Mouse (Mus musculus): ENCODE measurements at regions not wholly inside any gene's neighbourhood (a gene's known extent, or its start where the extent isn't known, plus 50 kb on each side); places are given as distances from the start of the nearest gene placed in this dataset.

DNA sequence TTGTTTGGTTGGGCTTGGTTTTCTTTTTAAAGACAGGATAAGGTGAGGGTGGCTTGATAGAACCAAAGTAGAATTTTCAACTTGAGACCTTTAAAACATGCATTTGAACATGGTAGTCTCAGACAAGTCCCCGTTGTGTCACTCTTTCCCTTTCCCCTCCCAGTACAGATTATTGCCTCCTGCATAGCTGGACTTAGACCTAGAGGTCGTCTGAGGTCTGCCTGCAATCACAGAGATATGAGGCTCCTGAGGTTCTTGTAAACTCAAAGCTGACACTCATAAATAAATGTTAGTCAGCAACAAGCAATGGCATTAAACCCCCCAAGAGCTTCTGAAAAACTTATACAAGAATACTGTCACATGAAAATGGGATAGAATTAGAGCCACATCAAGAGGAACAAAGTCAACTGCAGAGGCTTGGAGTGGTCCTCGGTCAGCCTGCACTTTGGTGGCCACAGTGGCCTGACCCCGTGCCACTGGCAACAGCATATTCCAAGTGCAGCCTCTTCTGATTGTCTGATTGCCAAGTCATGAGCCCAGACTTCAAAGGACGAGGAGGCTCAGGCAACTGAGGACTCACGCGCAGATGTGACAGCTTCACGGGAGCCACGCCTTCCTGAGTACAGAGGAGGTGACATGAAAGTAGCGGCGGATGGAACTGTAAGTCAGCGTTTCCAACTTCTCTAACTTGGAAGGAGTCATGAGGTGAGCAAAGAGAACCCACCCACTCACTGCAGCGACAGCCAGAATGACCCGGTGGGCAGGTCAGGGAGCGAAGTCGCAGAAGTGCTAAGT lies 148.8 kb upstream of the Ado start:
- no peaks in the 10 kb centered on the region for H3K36me3 ChIP-seq
- no peak for ATAC-seq (replicated peaks; ENCODE audit: low FRiP score)
- WGBS = 59% methylated on average over 16 of the region's 16 CpGs
- no peaks in the 10 kb centered on the region for H3K9me3 ChIP-seq (replicated peaks)
- no peak overlapping the region for H3K27ac ChIP-seq
- H3K9ac ChIP-seq = no peak overlapping the region
- H3K27me3 ChIP-seq = no peaks in the 10 kb centered on the region
- no peaks in the 10 kb centered on the region for H3K4me1 ChIP-seq
- H3K4me2 ChIP-seq = no peak overlapping the region
- no peak overlapping the region for H3K4me3 ChIP-seq (replicated peaks)

DNA sequence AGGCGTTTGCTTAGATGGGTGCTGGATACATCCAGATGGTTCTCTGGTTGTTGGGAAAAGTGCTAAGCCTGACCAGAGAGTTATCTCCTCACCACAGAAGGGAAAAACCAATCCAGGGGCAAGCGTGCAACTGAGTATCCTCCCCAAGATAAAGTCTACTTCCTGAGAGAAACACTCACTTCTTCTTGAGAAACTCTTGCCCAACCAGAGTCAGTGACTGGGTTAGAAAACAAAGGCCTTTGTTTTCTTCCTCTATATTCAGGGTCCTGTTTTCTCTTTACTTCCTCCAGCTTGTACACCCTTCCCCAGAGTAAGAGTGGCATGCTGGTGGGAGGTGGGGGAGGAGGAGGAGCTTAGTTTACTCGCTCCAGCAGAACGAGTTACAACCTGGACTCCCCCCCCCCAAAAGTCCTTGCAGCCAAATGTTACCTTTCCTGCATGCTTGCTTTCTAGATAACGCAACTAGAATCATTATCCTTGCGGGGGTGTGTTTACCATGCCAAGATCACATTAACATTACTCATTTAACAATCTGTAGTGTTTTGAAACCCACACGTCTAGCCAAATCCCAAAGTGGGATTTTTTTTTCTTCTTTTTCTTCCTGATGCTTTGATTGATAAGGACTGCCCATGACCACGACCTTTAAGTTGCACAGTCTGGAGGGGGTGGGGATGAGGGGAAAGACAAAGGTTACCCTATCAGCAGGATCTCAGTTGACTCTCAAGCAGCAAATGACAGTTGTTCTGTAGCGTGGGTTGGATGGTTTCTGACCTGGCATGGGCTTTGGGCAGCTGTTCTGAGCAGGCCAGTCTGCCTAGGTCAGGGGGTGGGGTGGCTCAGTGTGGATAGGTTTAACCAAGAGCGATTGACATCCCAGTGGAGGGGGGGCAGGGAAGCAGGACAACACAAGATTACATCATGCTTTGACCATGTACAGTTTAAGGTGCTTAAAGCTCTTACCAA lies 147.4 kb upstream of the Ado start:
- no peaks in the 10 kb centered on the region for H3K36me3 ChIP-seq
- WGBS = 41% methylated on average over 10 of the region's 10 CpGs
- H3K4me1 ChIP-seq = no peaks in the 10 kb centered on the region
- no peak overlapping the region for H3K4me3 ChIP-seq (replicated peaks)
- H3K9me3 ChIP-seq (replicated peaks) = no peaks in the 10 kb centered on the region
- H3K4me2 ChIP-seq = no peak overlapping the region
- no peaks in the 10 kb centered on the region for H3K27me3 ChIP-seq
- no peak for ATAC-seq (replicated peaks; ENCODE audit: low FRiP score)
- H3K27ac ChIP-seq = no peak overlapping the region
- H3K9ac ChIP-seq = no peak overlapping the region

DNA sequence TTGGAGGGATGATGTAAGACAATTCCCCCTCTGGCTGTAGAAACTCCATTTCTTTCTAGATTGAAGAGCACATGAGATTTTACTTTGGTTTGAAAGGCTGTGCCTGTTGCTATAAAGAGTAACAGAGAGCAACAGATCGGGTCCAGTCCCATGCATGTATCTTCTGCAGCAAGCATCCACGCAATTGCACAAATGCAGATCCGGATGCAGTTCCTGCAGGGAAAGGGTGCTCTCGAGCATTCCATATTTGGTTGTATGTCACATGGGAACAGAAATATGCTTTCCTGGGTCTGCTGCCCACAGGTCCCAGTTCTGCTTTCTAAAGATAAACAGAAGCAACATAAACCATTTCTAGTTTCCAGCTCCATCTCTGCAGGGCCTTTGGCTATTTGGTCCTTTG lies 146.0 kb upstream of the Ado start:
- Histone ChIP-seq H3K4me2 (no peak overlapping the region), H3K27me3 (no peaks in the 10 kb centered on the region), H3K27ac (no peak overlapping the region), H3K9ac (no peak overlapping the region), H3K36me3 (no peaks in the 10 kb centered on the region), H3K9me3 (replicated peaks) (no peaks in the 10 kb centered on the region), H3K4me3 (replicated peaks) (no peak overlapping the region), H3K4me1 (no peaks in the 10 kb centered on the region)
- WGBS = 85% methylated on average over 4 of the region's 4 CpGs
- ATAC-seq (replicated peaks; ENCODE audit: low FRiP score) = no peak

DNA sequence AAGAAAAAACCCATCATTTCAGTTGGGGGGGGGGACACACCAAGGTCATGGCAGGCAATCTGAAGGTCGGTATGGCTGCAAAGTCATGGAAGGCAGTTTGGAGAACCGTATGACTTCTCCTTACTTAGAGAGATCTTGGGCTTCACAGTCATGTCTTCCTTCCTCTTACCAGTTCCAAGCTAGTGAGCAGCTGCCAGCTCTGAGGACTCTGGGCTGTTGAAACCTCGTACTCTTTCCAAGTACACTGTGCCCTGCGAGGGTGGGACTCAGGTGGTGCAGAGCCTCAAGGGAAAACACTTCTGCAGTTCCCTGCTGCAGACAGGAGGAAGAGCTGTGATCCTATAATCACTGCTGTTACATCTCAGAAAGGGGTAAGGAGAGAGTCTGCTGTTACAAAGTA lies 144.8 kb upstream of the Ado start:
- H3K36me3 ChIP-seq = no peaks in the 10 kb centered on the region
- no peaks in the 10 kb centered on the region for H3K9me3 ChIP-seq (replicated peaks)
- H3K4me3 ChIP-seq (replicated peaks) = no peak overlapping the region
- H3K4me1 ChIP-seq = no peaks in the 10 kb centered on the region
- H3K9ac ChIP-seq = no peak overlapping the region
- WGBS = 75% methylated on average over 4 of the region's 4 CpGs
- no peak overlapping the region for H3K4me2 ChIP-seq
- H3K27me3 ChIP-seq = no peaks in the 10 kb centered on the region
- ATAC-seq (replicated peaks; ENCODE audit: low FRiP score) = no peak
- no peak overlapping the region for H3K27ac ChIP-seq

DNA sequence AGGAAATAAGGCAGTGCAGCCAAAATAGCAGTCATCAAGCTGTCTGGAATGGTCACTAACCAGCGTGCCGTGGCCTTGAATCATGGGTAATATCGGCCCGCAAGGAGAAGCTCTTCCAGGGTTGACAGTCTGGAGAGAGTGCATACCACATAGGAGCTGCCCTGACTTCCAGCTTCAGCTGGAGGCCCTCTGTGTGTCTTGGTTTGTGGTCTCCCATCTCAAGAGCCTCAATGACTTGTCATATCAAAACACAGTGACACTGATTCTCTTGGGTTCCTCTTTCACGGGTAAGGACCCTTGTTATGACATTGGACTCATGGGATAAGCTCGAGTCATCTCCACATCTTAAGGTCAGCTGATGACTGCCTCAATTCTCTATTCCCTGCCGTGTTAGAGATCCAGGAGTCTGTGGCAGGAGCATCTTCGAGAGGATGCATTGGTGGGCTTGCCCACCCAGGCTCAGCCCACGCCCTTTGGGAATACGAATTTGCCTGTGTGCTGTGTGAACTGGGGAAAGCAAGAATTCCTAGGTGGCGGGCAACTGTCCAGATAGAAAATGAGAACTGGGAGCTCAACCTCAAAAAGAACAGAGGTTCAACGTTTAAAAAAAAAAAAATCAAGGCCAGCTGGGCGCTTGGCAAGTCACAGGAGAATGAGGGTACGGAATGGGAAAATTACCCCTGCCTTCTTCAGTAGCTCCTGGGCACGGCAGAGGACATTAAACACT lies 141.4 kb upstream of the Ado start:
- ATAC-seq (replicated peaks; ENCODE audit: low FRiP score) = no peak

DNA sequence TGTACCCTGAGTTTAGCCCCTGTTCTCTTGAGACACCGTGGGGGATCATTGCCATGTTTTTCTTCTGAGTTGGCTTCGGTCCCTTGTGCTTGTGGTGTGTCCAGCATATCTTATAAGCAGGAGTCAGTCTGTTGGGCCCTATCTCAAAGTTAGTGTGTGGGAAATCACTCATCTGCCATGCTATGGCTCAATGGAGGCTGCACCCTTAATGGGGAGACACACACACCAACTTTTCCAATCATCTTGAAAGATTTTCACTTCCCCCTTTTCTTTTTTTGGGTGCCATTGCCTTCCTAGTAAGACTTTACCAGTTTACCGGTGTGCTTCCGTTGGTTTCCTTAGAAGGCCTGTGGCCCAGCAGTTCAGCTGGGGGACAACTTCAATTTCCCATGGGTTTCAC lies 130.6 kb upstream of the Ado start:
- Histone ChIP-seq H3K9ac (no peak overlapping the region), H3K27me3 (no peaks in the 10 kb centered on the region), H3K36me3 (no peaks in the 10 kb centered on the region), H3K4me2 (no peak overlapping the region), H3K4me3 (replicated peaks) (no peak overlapping the region), H3K9me3 (replicated peaks) (no peaks in the 10 kb centered on the region), H3K4me1 (no peaks in the 10 kb centered on the region), H3K27ac (no peak overlapping the region)
- ATAC-seq (replicated peaks; ENCODE audit: low FRiP score) = no peak
- WGBS = 93% methylated on average over 4 of the region's 4 CpGs

More for the DNA sequence above, 141.4 kb upstream of the Ado start:
- Histone ChIP-seq H3K27me3 (no peaks in the 10 kb centered on the region), H3K9me3 (replicated peaks) (no peaks in the 10 kb centered on the region), H3K9ac (no peak overlapping the region), H3K27ac (no peak overlapping the region), H3K4me1 (no peaks in the 10 kb centered on the region), H3K4me2 (no peak overlapping the region), H3K36me3 (no peaks in the 10 kb centered on the region), H3K4me3 (replicated peaks) (no peak overlapping the region)
- 90% methylated on average over 15 of the region's 15 CpGs for WGBS

DNA sequence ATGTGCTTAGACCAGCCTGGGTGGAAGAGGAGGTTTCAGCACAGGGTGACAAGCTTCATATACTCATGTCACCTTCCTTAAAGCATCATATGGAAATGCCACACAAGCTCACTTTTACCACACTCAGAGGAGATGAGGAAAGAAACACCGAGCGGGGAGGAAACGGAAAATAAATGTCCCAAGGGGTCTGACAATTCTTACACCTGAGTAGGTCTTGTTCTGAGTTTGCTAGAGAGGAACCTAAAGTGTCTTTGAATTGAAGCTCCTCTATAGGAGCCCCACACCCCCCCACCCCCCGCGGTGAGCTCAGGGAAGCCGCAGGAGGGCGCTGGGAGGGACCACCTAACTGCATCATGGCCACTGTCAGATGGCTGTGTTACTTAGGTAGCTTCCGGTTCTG lies 124.7 kb upstream of the Ado start:
- 78% methylated on average over 8 of the region's 8 CpGs for WGBS
- Histone ChIP-seq H3K27me3 (no peaks in the 10 kb centered on the region), H3K36me3 (no peaks in the 10 kb centered on the region), H3K4me3 (replicated peaks) (no peak overlapping the region), H3K4me1 (no peaks in the 10 kb centered on the region), H3K9ac (no peak overlapping the region), H3K9me3 (replicated peaks) (no peaks in the 10 kb centered on the region), H3K4me2 (no peak overlapping the region), H3K27ac (no peak overlapping the region)
- ATAC-seq (replicated peaks; ENCODE audit: low FRiP score) = no peak

DNA sequence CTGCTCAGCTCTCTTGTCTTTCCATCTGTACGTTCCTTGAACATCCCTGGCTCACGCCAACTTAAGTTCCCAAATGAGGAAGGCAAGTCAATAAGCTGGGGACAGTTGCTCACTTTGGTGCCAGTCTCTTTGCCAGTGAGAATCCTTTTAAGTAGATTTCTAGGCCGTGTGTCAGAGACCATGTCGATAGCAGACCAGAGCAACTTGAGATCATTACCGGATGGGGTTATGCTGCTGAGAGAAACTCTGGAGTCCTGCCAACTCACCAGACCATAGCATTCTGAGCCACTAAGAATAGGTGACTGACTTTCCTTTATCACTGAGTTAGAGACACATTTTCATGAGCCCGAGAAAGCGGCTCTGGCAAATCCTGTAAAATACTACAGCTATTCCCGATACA lies 123.5 kb upstream of the Ado start:
- no peak overlapping the region for H3K9ac ChIP-seq
- H3K9me3 ChIP-seq (replicated peaks) = no peaks in the 10 kb centered on the region
- H3K4me2 ChIP-seq = no peak overlapping the region
- WGBS = 55% methylated on average over 8 of the region's 8 CpGs
- no peaks in the 10 kb centered on the region for H3K36me3 ChIP-seq
- ATAC-seq (replicated peaks; ENCODE audit: low FRiP score) = peak; percentile 76; the same call in 1 of the 2 replicates
- H3K27me3 ChIP-seq = no peaks in the 10 kb centered on the region
- no peaks in the 10 kb centered on the region for H3K4me1 ChIP-seq
- no peak overlapping the region for H3K4me3 ChIP-seq (replicated peaks)
- no peak overlapping the region for H3K27ac ChIP-seq

DNA sequence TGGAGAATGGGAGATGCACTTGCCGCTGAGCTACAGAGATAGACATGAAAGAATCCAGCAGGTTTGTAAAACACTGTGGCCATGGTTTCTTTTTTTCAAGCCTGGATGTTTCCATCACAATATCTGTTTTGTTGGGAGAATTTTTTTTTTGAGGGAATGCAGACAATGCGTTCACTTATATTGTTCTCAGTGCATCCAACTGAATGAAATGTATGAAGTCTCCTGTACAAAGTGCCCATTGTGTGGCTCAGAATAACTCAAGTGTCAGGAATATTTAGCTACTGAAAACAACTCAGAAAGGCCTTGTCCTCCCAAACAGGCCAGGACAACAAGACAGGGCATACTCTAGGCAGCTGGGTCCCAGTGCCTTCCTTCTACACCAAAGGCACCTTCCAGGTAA lies 120.3 kb upstream of the Ado start:
- Histone ChIP-seq H3K9ac (no peak overlapping the region), H3K27me3 (no peaks in the 10 kb centered on the region), H3K36me3 (no peaks in the 10 kb centered on the region), H3K27ac (no peak overlapping the region), H3K4me2 (no peak overlapping the region), H3K4me1 (no peaks in the 10 kb centered on the region), H3K9me3 (replicated peaks) (no peaks in the 10 kb centered on the region), H3K4me3 (replicated peaks) (no peak overlapping the region)
- no peak for ATAC-seq (replicated peaks; ENCODE audit: low FRiP score)
- WGBS = 92% methylated on average over 2 of the region's 2 CpGs

DNA sequence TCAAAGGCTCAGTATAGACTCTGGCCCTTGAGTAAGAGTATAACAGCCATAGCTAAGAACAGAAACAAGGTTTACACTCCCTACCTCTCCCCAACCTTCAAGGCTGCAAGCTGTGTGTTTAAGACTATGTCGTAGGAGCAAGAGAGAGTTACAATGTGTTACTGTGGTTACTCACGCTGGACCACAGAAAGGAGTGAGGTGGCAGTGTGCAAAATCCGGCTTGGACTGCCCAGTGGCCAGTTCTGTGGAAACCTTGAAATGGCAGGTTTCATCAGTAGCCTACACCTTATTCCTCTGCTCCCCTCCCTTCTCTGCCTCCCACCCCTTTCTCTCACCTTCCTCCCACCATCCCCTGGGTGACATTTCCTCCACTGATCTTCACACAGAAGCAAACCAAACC lies 114.3 kb upstream of the Ado start:
- no peaks in the 10 kb centered on the region for H3K4me1 ChIP-seq
- no peak overlapping the region for H3K4me2 ChIP-seq
- no peaks in the 10 kb centered on the region for H3K36me3 ChIP-seq
- H3K27ac ChIP-seq = no peak overlapping the region
- ATAC-seq (replicated peaks; ENCODE audit: low FRiP score) = no peak
- 62% methylated on average over 3 of the region's 3 CpGs for whole genome bisulfite sequencing
- H3K4me3 ChIP-seq (replicated peaks) = no peak overlapping the region
- no peak overlapping the region for H3K9ac ChIP-seq
- no peaks in the 10 kb centered on the region for H3K9me3 ChIP-seq (replicated peaks)
- no peaks in the 10 kb centered on the region for H3K27me3 ChIP-seq

DNA sequence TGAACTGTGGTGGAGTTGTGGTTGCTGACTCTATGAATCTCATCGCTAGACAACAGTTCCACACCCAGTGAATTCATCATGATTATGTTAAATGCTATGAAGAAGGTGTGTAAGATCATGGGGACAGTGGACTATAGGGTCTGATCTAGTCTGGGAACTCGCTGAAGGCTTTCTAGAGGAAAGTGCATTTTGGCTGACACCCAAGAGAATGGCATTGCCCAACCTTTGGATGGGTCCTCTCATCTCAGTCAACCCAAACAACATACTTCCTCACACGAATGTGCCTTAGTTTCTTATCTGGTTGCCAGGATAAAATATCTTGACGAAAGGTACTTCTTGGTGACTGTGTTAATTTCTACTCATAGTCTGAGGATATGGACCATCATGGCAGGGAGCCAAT lies 112.9 kb upstream of the Ado start:
- Histone ChIP-seq H3K4me1 (no peaks in the 10 kb centered on the region), H3K9ac (no peak overlapping the region), H3K27me3 (no peaks in the 10 kb centered on the region), H3K27ac (no peak overlapping the region), H3K4me3 (replicated peaks) (no peak overlapping the region), H3K36me3 (no peaks in the 10 kb centered on the region), H3K4me2 (no peak overlapping the region), H3K9me3 (replicated peaks) (no peaks in the 10 kb centered on the region)
- WGBS = 86% methylated on average over 4 of the region's 4 CpGs
- ATAC-seq (replicated peaks; ENCODE audit: low FRiP score) = no peak

DNA sequence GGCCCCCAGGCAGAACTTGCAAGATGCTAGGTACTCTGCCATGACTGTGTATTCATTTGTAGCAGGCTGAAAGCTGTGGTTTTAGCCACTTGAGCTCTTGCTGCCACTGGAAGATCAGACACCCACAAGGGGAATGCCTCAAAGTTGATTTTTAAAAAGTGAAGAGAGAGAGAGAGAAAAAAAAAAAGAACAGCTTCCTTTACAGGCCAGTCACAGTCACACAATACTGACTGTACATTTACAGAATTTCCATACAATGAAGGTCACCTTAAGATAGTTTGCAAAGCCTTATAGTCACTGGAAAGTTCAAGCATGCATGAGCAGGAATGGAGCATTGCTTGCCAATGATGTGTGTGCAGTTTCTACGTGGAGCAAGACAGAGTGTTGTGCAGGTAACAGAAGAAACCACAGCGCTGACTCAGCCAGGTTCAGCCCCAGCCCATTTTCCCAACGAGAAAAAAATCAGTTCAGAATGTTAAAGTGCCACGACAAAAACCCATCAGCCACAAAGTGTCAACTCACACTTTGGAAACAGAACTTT lies 109.3 kb upstream of the Ado start:
- no peak for ATAC-seq (replicated peaks; ENCODE audit: low FRiP score)
- H3K9me3 ChIP-seq (replicated peaks) = no peaks in the 10 kb centered on the region

More for the DNA sequence above, 109.3 kb upstream of the Ado start:
- no peak overlapping the region for H3K9ac ChIP-seq
- 74% methylated on average over 4 of the region's 4 CpGs for WGBS
- H3K36me3 ChIP-seq = no peaks in the 10 kb centered on the region
- H3K4me2 ChIP-seq = no peak overlapping the region
- no peak overlapping the region for H3K27ac ChIP-seq
- H3K27me3 ChIP-seq = no peaks in the 10 kb centered on the region
- no peaks in the 10 kb centered on the region for H3K4me1 ChIP-seq
- no peak overlapping the region for H3K4me3 ChIP-seq (replicated peaks)
